Mouse (Mus musculus) liver (tissue): ENCODE measurements at regions not wholly inside any gene's neighbourhood (a gene's known extent, or its start where the extent isn't known, plus 50 kb on each side); places are given as distances from the start of the nearest gene placed in this dataset.

ENCODE experiments used
- DNase-seq: peaks from one replicate; pipeline ENCODE4 v3.0.0-alpha.2; 2020; ENCODE audit warnings: mixed read lengths

DNA sequence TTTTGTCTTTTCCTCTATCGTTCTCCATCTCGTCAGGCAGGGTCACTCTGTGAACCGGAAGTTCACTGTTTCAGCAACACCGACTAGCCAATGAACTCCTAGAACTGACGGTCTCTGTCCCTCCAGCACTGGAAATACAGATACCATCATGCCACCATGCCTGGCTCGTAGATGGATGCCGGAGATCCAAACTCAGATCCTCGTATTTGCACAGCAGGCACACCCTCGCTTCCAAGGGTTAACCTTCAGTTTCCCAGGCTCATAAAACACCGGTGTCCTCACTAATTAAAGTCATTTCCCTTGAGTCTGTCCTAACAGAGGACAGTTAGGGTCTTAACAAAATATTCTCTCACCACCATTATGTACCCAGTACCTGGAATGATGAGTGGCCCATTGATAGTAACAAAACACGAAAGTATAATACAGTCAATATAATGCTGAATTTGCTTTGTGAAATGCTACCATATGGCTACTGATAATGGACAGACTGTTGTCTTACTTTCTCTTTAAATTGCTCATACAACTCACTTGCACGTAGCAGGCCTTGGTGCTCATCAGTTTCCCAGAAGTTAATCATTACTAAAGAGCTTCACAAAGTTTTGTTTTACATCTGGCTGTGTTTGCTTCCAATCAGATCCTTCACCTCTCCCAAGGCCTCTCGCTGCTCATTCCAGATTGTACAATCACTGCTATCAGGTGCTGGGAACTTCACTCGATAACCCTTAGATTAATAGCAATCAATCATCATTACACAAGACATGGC, 52.7 kb upstream of the Ccn6 start:
- no peak for DNase-seq

DNA sequence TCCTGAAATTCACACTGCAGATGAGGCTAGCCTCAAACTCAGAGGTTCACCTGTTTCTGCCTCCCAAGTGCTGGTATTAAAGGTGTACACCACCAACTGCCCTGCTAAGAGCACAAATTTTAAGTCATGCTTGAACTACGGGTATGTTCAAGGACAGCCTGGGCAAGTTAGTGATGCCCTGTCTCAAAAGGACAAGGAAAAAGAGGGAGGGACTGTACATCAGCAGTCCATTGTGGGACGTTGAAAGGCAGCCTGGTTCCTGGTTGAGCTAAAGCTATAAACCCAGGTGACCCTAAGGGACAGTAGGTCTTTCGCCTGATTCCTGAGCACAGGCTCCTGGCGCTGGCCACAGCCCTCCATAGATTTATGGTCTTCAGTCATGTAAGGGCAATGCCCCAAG, 51.0 kb upstream of the Ccn6 start:
- DNase-seq: no peak
